Mouse (Mus musculus) thymus, postnatal 0 days (tissue): ENCODE data around the gene Cdiptos. TPM values are rescaled to one million over a fixed set of nuclear protein-coding genes. Genes with fewer than 3 reads are reported as not detected.

Experiments used
- DNase-seq: peaks from one replicate; pipeline ENCODE4 v3.0.0-alpha.2; 2015; ENCODE audit warnings: low spot score
- polyA plus RNA-seq: library from polyadenylated mRNA; unstranded; fragments of >200 nt; fragmentation: Nextera tagmentation; extraction: Ambion mirVana; gene quantifications from 2 replicates; pipeline ENCODE4 v1.2.1, GENCODE M21; 2015

Gene Cdiptos
- polyA plus RNA-seq, 1 experiment from 2014 or later, result 1.7 TPM

DNA sequence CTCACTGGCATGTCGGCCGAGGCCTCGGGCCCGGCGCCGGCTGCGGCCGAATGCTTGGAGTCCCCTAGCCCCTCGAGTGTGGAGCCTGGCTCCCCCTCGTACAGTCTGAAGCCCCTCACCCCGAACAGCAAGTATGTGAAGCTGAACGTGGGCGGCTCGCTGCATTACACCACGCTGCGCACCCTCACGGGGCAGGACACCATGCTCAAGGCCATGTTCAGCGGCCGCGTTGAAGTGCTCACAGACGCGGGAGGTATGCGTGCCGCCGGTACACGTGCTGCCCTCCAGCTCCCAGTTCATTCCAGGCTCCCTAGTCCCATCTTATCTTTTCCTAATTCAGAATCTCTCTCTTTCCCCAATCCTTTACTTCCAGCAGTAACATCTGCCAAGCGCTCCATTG lies 46.9 kb downstream of the Cdiptos start:
- DNase-seq, result no peak

DNA sequence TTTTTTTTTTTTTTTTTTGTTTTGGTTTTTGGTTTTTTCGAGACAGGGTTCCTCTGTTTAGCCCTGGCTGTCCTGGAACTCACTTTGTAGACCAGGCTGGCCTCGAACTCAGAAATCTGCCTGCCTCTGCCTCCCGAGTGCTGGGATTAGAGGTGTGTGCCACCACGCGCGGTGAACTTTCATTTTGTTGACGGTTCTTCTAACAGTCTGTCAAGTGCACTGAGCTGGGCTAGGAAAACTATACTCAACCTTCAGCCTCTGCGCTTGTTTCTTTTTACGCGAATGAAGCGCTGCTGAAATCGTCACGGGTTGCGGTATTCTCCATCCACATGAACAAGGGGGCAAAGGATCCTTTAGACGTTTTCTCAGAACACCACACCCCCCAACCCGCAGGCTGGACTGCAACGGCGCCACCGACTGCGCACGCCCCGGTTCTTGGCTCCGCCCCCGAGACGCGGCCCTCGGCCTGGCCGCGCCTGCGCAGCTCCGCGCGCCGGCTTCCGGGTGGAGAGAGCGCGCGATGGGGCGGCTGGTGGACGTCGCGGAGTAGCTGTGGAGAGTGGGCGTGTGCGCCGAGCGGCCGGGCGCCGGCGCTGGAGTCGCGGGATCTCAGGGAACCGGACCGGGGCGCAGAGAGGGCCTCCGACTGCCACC lies 47.4 kb downstream of the Cdiptos start, which contains the start of gene Kctd13:
TSS of gene Kctd13 (plus strand) at position 496 of the 654 bp plus-strand sequence.
- DNase-seq, result peak; percentile 92

DNA sequence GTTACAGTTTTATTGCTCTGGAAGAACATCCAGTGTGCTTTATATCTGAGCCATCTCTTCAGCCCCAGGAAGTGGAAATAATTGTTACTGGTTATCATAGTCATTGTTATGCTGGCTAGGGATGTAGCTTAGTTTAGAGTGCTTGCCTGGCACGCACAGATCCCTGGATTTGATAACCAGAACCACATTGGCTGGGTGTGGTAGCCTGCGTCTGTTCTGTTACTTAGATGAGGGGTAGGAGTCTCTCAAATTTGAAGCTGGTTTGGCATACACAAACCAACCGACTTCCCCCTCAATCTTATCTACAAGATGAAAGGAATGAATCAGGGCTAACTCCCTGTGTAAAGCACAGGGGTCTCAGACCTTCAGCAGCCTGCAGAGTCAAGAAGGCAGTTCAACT lies 49.6 kb downstream of the Cdiptos start:
- no peak for DNase-seq

GRCm38 (mm10) chr7:126923999-126924398 lies 51.9 kb downstream of the Cdiptos start:
- no peak for DNase-seq

- no peak for DNase-seq
Measured at GRCm38 (mm10) chr7:126922624-126923060, 53.3 kb downstream of the Cdiptos start, which contains the start of gene Tmem219. Tmem219 (minus strand) TSS chr7:126922917.

Other genes starting within 250 kb of the Cdiptos start
- 35.6 and 37.4 TPM in 2 replicates for gene Mapk3, start 216.5 kb downstream of the Cdiptos start, polyA plus RNA-seq
- 1.6 TPM in 2 replicates for gene Gdpd3, start 209.8 kb downstream of the Cdiptos start, polyA plus RNA-seq
- 153 and 180 TPM in 2 replicates for gene Ypel3, start 199.1 kb downstream of the Cdiptos start, polyA plus RNA-seq
- gene Tbx6, start 194.6 kb downstream of the Cdiptos start, polyA plus RNA-seq, result 0.28 and 0.48 TPM in 2 replicates
- 306 TPM in 2 replicates for gene Ppp4c, start 183.6 kb downstream of the Cdiptos start, polyA plus RNA-seq
- gene Fam57b, start 178.4 kb downstream of the Cdiptos start, polyA plus RNA-seq, result 0.19 and 0.20 TPM in 2 replicates
- gene 4930451I11Rik, start 144.5 kb downstream of the Cdiptos start, polyA plus RNA-seq, result not detected in 2 replicates
- gene Doc2a, start 128.7 kb downstream of the Cdiptos start, polyA plus RNA-seq, result 0.21 and 0.33 TPM in 2 replicates
- 16.9 and 22.6 TPM in 2 replicates for gene Hirip3, start 114.1 kb downstream of the Cdiptos start, polyA plus RNA-seq
- 82.9 and 98.9 TPM in 2 replicates for gene Ino80e, start 113.7 kb downstream of the Cdiptos start, polyA plus RNA-seq
- 21.2 and 26.6 TPM in 2 replicates for gene Taok2, start 91.4 kb downstream of the Cdiptos start, polyA plus RNA-seq
- 37.4 and 38.9 TPM in 2 replicates for gene Tmem219, start 53.2 kb downstream of the Cdiptos start, polyA plus RNA-seq
- 15.8 and 18.0 TPM in 2 replicates for gene Kctd13, start 47.2 kb downstream of the Cdiptos start, polyA plus RNA-seq
- gene Asphd1, start 26.5 kb downstream of the Cdiptos start, polyA plus RNA-seq, result not detected in 2 replicates
- 0.50 and 0.78 TPM in 2 replicates for gene Sez6l2, start 25.5 kb downstream of the Cdiptos start, polyA plus RNA-seq
- gene Cdipt, start 184 bp downstream of the Cdiptos start, polyA plus RNA-seq, result 91.9 and 94.6 TPM in 2 replicates
- 29.8 and 32.5 TPM in 2 replicates for gene Mvp, start 38.5 kb upstream of the Cdiptos start, polyA plus RNA-seq
- 0.60 and 1.2 TPM in 2 replicates for gene Pagr1b, start 40.4 kb upstream of the Cdiptos start, polyA plus RNA-seq
- 51.8 and 100 TPM in 2 replicates for gene Pagr1a, start 41.3 kb upstream of the Cdiptos start, polyA plus RNA-seq
- gene Gm42742, start 45.0 kb upstream of the Cdiptos start, polyA plus RNA-seq, result 57.8 and 80.0 TPM in 2 replicates
- gene Prrt2, start 45.1 kb upstream of the Cdiptos start, polyA plus RNA-seq, result 0.57 and 0.69 TPM in 2 replicates
- gene Maz, start 50.9 kb upstream of the Cdiptos start, polyA plus RNA-seq, result 111 and 132 TPM in 2 replicates
- 117 and 133 TPM in 2 replicates for gene Kif22, start 66.4 kb upstream of the Cdiptos start, polyA plus RNA-seq
- gene Zg16, start 111.2 kb upstream of the Cdiptos start, polyA plus RNA-seq, result 2.4 and 2.7 TPM in 2 replicates
- 154 and 165 TPM in 2 replicates for gene AI467606, start 115.3 kb upstream of the Cdiptos start, polyA plus RNA-seq
- 0.99 and 1.4 TPM in 2 replicates for gene Qprt, start 146.1 kb upstream of the Cdiptos start, polyA plus RNA-seq
- 26.6 and 26.7 TPM in 2 replicates for gene Spn, start 161.7 kb upstream of the Cdiptos start, polyA plus RNA-seq
- gene Cd2bp2, start 220.0 kb upstream of the Cdiptos start, polyA plus RNA-seq, result 59.5 and 62.0 TPM in 2 replicates
- 20.5 and 27.4 TPM in 2 replicates for gene Tbc1d10b, start 232.4 kb upstream of the Cdiptos start, polyA plus RNA-seq
- 67.7 and 68.9 TPM in 2 replicates for gene Mylpf, start 232.8 kb upstream of the Cdiptos start, polyA plus RNA-seq